Mouse (Mus musculus) midbrain, embryonic 11.5 days (tissue): Measurements from ENCODE around the gene Glyatl3. TPM values are rescaled to one million over a fixed set of nuclear protein-coding genes. Genes with fewer than 3 reads are reported as not detected.
A peak's percentile ranks its signal among the peaks of the same experiment; 100 is the strongest.

Source experiments
- ATAC-seq: fragments of 200-750 bp; cut with Nextera tagmentation; 2 replicates; pipeline ENCODE4 v1.8.0; 2017; ENCODE audit warnings: moderate TSS enrichment, moderate library complexity; ENCODE audit not compliant: low FRiP score
- DNase-seq: peaks from one replicate; pipeline ENCODE4 v3.0.0; 2015; ENCODE audit warnings: low spot score; ENCODE audit errors: missing footprints
- H3K27ac ChIP-seq: fragments of 300-500 bp; sonication (generic); 2 replicates; pipeline ENCODE4 v1.5.1; 2014; ENCODE audit warnings: low read depth, low read length
- H3K27me3 ChIP-seq: fragments of 300-500 bp; sonication (generic); 2 replicates; pipeline ENCODE4 v1.6.1; 2014; ENCODE audit warnings: mild to moderate bottlenecking, low read length, moderate library complexity, mixed read lengths; ENCODE audit not compliant: control insufficient read depth, insufficient read depth
- H3K36me3 ChIP-seq: fragments of 300-500 bp; sonication (generic); 2 replicates; pipeline ENCODE4 v1.6.1; 2014; ENCODE audit warnings: mild to moderate bottlenecking, low read length, moderate library complexity, mixed read lengths; ENCODE audit not compliant: control insufficient read depth, insufficient read depth
- H3K4me1 ChIP-seq: fragments of 300-500 bp; sonication (generic); 2 replicates; pipeline ENCODE4 v1.6.1; 2014; ENCODE audit warnings: low read length; ENCODE audit not compliant: control insufficient read depth, insufficient read depth
- H3K4me2 ChIP-seq: fragments of 300-500 bp; sonication (generic); 2 replicates; pipeline ENCODE4 v1.6.1; 2014; ENCODE audit warnings: mild to moderate bottlenecking, moderate library complexity
- H3K4me3 ChIP-seq: fragments of 300-500 bp; sonication (generic); 2 replicates; pipeline ENCODE4 v1.5.1; 2014; ENCODE audit warnings: low read depth, low read length
- H3K9ac ChIP-seq: fragments of 300-500 bp; sonication (generic); 2 replicates; pipeline ENCODE4 v1.6.1; 2014; ENCODE audit warnings: low read length
- H3K9me3 ChIP-seq: fragments of 300-500 bp; sonication (generic); 2 replicates; pipeline ENCODE4 v1.6.1; 2016; ENCODE audit warnings: low read length; ENCODE audit not compliant: control insufficient read depth
- WGBS: fragments of 180-500 bp; shearing (Covaris S2); extraction: QIAGEN DNeasy Blood & Tissue Kit; methylation state at CpG from one replicate; pipeline ENCODE4 v1.1.7; 2014; 5-methylcytosine and 5-hydroxymethylcytosine counted together
- polyA plus RNA-seq: library from polyadenylated mRNA; unstranded; fragments of >200 nt; fragmentation: Nextera tagmentation; extraction: Ambion mirVana; gene quantifications from 2 replicates; pipeline ENCODE4 v1.2.1, GENCODE M21; 2014

Glyatl3 gene
- polyA plus RNA-seq, 1 experiment from 2014 or later: not detected

- ATAC-seq: no peak
- Histone ChIP-seq H3K9ac (no peak overlapping the region), H3K4me3 (no peak overlapping the region), H3K4me2 (no peak overlapping the region), H3K27me3 (no peaks in the 10 kb centered on the region), H3K9me3 (no peaks in the 10 kb centered on the region), H3K27ac (no peak overlapping the region), H3K4me1 (peaks cover 3% of the 10 kb centered on the region; the same call in 1 of the 2 replicates), H3K36me3 (no peaks in the 10 kb centered on the region)
- 47% methylated on average over 4 of the region's 4 CpGs for WGBS
- DNase-seq: no peak
Observed at GRCm38 (mm10) chr17:40899783-40900363, 14.3 kb downstream of the Glyatl3 start.

DNA sequence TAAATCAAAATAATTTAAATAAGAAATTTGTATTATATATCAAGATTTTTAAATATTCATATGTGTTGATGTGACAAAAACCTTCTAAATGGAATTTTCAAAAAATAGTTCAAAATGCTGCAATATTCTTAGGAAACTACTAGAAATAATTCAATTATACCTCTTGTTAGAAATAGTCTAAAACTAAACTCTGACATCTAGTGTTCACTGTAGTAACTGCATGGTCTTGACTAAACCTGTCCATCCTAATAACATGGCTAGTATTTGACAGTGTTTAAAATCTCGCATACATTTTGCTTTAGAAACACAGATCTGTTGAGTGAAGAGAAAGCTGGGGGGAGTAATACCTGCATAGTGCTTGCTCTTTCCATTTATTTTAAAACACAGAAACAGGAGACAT lies 17.3 kb downstream of the Glyatl3 start:
- Histone ChIP-seq H3K4me1 (no peaks in the 10 kb centered on the region), H3K4me2 (no peak overlapping the region), H3K27me3 (no peaks in the 10 kb centered on the region), H3K9me3 (no peaks in the 10 kb centered on the region), H3K36me3 (no peaks in the 10 kb centered on the region), H3K27ac (no peak overlapping the region), H3K4me3 (no peak overlapping the region), H3K9ac (no peak overlapping the region)
- ATAC-seq: 0 out of 2 replicates have a peak, but pooled peaks have one; percentile 69
- 78% methylated on average over 1 of the region's 1 CpGs for WGBS
- peak; percentile 85 for DNase-seq

GRCm38 (mm10) chr17:40887849-40888536 lies 26.2 kb downstream of the Glyatl3 start:
- H3K27me3 ChIP-seq: no peaks in the 10 kb centered on the region
- WGBS: 83% methylated on average over 4 of the region's 4 CpGs
- H3K9ac ChIP-seq: no peak overlapping the region
- H3K36me3 ChIP-seq: no peaks in the 10 kb centered on the region
- H3K4me2 ChIP-seq: no peak overlapping the region
- no peak for ATAC-seq
- no peak for DNase-seq
- no peaks in the 10 kb centered on the region for H3K9me3 ChIP-seq
- no peak overlapping the region for H3K4me3 ChIP-seq
- no peak overlapping the region for H3K27ac ChIP-seq
- H3K4me1 ChIP-seq: no peaks in the 10 kb centered on the region

DNA sequence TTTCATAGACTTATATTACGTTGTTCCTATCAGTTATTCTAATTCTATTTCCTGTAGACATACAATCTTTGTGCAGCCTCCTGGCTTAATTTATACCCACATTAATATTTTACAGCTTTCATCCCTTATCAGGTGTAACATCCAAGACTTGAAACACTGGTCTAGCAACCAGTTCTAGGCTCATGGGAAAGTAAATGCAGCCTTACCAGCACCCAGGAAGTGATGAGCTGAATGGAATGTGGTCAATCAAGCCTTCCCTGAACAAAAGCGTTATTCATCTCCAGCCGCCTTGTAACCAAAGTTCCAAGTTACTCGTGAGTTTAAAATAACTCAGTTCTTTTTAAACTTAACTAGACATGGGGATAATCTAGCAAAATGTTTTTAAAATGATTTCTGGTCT lies 29.0 kb downstream of the Glyatl3 start:
- DNase-seq (no peak), ATAC-seq (no peak)
- no peaks in the 10 kb centered on the region for H3K4me1 ChIP-seq
- 87% methylated on average over 4 of the region's 4 CpGs for WGBS
- H3K27ac ChIP-seq: no peak overlapping the region
- no peaks in the 10 kb centered on the region for H3K27me3 ChIP-seq
- H3K9ac ChIP-seq: no peak overlapping the region
- H3K36me3 ChIP-seq: no peaks in the 10 kb centered on the region
- no peak overlapping the region for H3K4me2 ChIP-seq
- H3K9me3 ChIP-seq: no peaks in the 10 kb centered on the region
- H3K4me3 ChIP-seq: no peak overlapping the region

DNA sequence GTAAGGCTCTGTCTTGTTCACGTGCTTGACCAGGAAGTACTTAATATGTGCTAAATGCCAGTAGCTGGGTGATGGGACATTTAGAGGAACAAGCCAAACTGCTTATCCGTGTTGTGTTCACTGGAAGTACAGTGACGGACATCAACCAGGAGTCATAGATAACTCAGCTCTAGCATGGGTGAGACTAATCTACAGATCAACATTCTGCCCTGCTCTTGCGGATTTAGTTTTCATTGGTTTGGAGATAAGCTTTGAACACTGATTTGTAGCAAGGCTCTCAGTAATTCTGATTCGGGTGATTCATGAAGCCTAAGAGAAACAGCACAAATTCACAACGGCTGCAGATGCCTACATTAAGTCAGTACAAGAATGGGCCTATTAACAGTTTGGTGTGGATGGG lies 32.0 kb downstream of the Glyatl3 start:
- Histone ChIP-seq H3K9me3 (no peaks in the 10 kb centered on the region), H3K4me1 (no peaks in the 10 kb centered on the region; the same call in 1 of the 2 replicates), H3K4me2 (no peak overlapping the region), H3K4me3 (no peak overlapping the region), H3K9ac (no peak overlapping the region), H3K27me3 (no peaks in the 10 kb centered on the region), H3K36me3 (no peaks in the 10 kb centered on the region), H3K27ac (no peak overlapping the region)
- WGBS: 92% methylated on average over 6 of the region's 6 CpGs
- ATAC-seq: no peak
- no peak for DNase-seq

GRCm38 (mm10) chr17:40879924-40880691 lies 34.0 kb downstream of the Glyatl3 start, which contains the start of gene 9130008F23Rik:
Gene 9130008F23Rik, minus strand, starts transcription at chr17:40880559.
- no peak within 1 kb of the TSS for H3K27ac ChIP-seq
- peak; percentile 95 for DNase-seq

DNA sequence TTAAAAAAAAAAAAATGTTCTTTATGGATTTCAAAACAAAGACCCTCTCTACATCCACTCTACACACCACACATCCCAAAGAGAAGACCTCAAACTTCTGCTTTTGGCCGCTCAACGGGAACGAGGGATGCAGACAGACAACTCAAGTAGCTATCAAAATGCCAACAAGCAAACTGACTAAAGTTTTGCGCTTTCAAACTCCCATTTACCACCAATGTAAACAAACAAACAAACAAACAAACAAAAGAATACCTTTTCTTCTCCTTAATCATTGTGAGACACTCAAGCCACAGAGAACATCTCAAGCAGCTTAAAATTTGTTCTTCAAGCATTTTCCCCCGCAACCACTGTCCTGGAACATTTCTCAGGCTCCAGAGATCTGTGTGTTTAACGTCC lies 34.6 kb downstream of the Glyatl3 start:
- H3K27ac ChIP-seq: no peak overlapping the region

More at GRCm38 (mm10) chr17:40879924-40880691, 34.0 kb downstream of the Glyatl3 start, which contains the start of gene 9130008F23Rik:
- H3K4me1 ChIP-seq: no peaks in the 10 kb centered on the region; the same call in 1 of the 2 replicates
- H3K4me2 ChIP-seq: peak within 1 kb of the TSS; percentile 89
- H3K36me3 ChIP-seq: no peaks in the 10 kb centered on the region
- H3K4me3 ChIP-seq: peak within 1 kb of the TSS; percentile 49
- no peaks in the 10 kb centered on the region for H3K9me3 ChIP-seq
- H3K9ac ChIP-seq: peak within 1 kb of the TSS; percentile 65
- peak; percentile 77 for ATAC-seq
- H3K27me3 ChIP-seq: no peaks in the 10 kb centered on the region
- WGBS: under 1% methylated on average over 40 of the region's 40 CpGs

GRCm38 (mm10) chr17:40877741-40878140 lies 36.4 kb downstream of the Glyatl3 start:
- no peaks in the 10 kb centered on the region for H3K36me3 ChIP-seq
- DNase-seq (no peak), ATAC-seq (no peak)
- no peaks in the 10 kb centered on the region for H3K9me3 ChIP-seq
- no peak overlapping the region for H3K4me2 ChIP-seq
- no peak overlapping the region for H3K4me3 ChIP-seq
- no peaks in the 10 kb centered on the region; the same call in 1 of the 2 replicates for H3K4me1 ChIP-seq
- no peak overlapping the region for H3K27ac ChIP-seq
- H3K27me3 ChIP-seq: no peaks in the 10 kb centered on the region
- 42% methylated on average over 3 of the region's 3 CpGs for WGBS
- H3K9ac ChIP-seq: no peak overlapping the region

More for the DNA sequence above, 34.6 kb downstream of the Glyatl3 start:
- Histone ChIP-seq H3K9me3 (no peaks in the 10 kb centered on the region), H3K4me2 (peak overlapping the region; percentile 89), H3K4me1 (no peaks in the 10 kb centered on the region; the same call in 1 of the 2 replicates), H3K36me3 (no peaks in the 10 kb centered on the region), H3K9ac (peak overlapping the region; percentile 65), H3K4me3 (peak overlapping the region; percentile 49), H3K27me3 (no peaks in the 10 kb centered on the region)
- WGBS: 9% methylated on average over 6 of the region's 6 CpGs
- ATAC-seq (no peak), DNase-seq (no peak)

DNA sequence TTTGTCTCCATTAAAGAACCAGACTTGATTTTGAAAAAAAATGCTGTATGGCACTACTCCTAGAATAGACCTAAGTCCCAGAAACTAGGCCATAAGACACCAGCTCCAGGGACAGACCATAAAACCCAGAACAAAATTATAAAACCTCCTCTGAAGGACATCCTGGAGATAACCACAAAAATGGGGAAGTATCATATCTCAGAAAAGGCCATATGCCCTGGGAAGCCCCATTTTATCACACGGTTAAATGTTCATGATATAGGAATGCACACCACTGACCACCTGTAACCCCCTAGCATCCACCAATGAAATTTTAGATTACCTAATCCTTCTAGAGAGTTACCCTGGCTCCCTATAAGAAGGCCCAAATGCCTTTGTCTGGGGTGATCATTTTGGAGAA lies 38.6 kb downstream of the Glyatl3 start:
- Histone ChIP-seq H3K4me1 (no peaks in the 10 kb centered on the region; the same call in 1 of the 2 replicates), H3K9me3 (no peaks in the 10 kb centered on the region), H3K9ac (no peak overlapping the region), H3K4me3 (no peak overlapping the region), H3K4me2 (no peak overlapping the region), H3K27me3 (no peaks in the 10 kb centered on the region), H3K36me3 (no peaks in the 10 kb centered on the region), H3K27ac (no peak overlapping the region)
- ATAC-seq (no peak), DNase-seq (no peak)
- WGBS: 92% methylated on average over 1 of the region's 1 CpGs
